Mouse (Mus musculus): ENCODE data around the gene Cel.
A peak's percentile ranks its signal among the peaks of the same experiment; 100 is the strongest.

The Cel gene

GRCm38 (mm10) chr2:28585043-28585571 is 21.9 kb upstream of the Cel start:
- DNase-seq: peak; percentile 82

- no peak for DNase-seq
These were observed 20.4 kb upstream of the Cel start, which contains the start of gene Gtf3c5 for GRCm38 (mm10) chr2:28583651-28584050. TSS of gene Gtf3c5 (minus strand) at chr2:28583751.

- peak; percentile 86 for DNase-seq
These were observed 19.6 kb upstream of the Cel start for GRCm38 (mm10) chr2:28582647-28583353.

GRCm38 (mm10) chr2:28578003-28578402 is 14.8 kb upstream of the Cel start:
- DNase-seq: peak; percentile 19

- DNase-seq: no peak
These were observed 13.6 kb upstream of the Cel start for GRCm38 (mm10) chr2:28576815-28577214.

GRCm38 (mm10) chr2:28575341-28575740 is 12.1 kb upstream of the Cel start:
- no peak for DNase-seq

GRCm38 (mm10) chr2:28569903-28570302 is 6.7 kb upstream of the Cel start:
- no peak for DNase-seq

GRCm38 (mm10) chr2:28566545-28566944 is 3.3 kb upstream of the Cel start:
- no peak for DNase-seq

- DNase-seq: no peak
These were observed 1.2 kb upstream of the Cel start for GRCm38 (mm10) chr2:28564380-28564779.

- no peak for DNase-seq
These were observed 627 bp upstream of the Cel start for GRCm38 (mm10) chr2:28563830-28564229.

GRCm38 (mm10) chr2:28557452-28557851 is 5.8 kb downstream of the Cel start:
- DNase-seq: no peak

GRCm38 (mm10) chr2:28552301-28552700 is 10.9 kb downstream of the Cel start:
- DNase-seq: no peak

- DNase-seq: no peak
These were observed 14.0 kb downstream of the Cel start for GRCm38 (mm10) chr2:28549157-28549556.

- DNase-seq: peak; percentile 80
These were observed 15.7 kb downstream of the Cel start for GRCm38 (mm10) chr2:28547237-28548172.

GRCm38 (mm10) chr2:28546560-28546959 is 16.6 kb downstream of the Cel start:
- DNase-seq: no peak

- no peak for DNase-seq
These were observed 17.2 kb downstream of the Cel start for GRCm38 (mm10) chr2:28545976-28546375.

- DNase-seq: no peak
These were observed 19.3 kb downstream of the Cel start for GRCm38 (mm10) chr2:28543894-28544293.

GRCm38 (mm10) chr2:28540587-28541227 is 22.5 kb downstream of the Cel start:
- no peak for DNase-seq

GRCm38 (mm10) chr2:28539949-28540348 is 23.3 kb downstream of the Cel start:
- DNase-seq: peak; percentile 32

GRCm38 (mm10) chr2:28539206-28539605 is 24.0 kb downstream of the Cel start:
- peak; percentile 33 for DNase-seq

GRCm38 (mm10) chr2:28538817-28539128 is 24.4 kb downstream of the Cel start:
- DNase-seq: no peak

GRCm38 (mm10) chr2:28537995-28538816 is 25.0 kb downstream of the Cel start:
- DNase-seq: no peak

GRCm38 (mm10) chr2:28537634-28537920 is 25.6 kb downstream of the Cel start:
- no peak for DNase-seq

Measured in liver (tissue).